Mouse (Mus musculus): ENCODE data around the gene Bmp15.

Gene Bmp15

DNA sequence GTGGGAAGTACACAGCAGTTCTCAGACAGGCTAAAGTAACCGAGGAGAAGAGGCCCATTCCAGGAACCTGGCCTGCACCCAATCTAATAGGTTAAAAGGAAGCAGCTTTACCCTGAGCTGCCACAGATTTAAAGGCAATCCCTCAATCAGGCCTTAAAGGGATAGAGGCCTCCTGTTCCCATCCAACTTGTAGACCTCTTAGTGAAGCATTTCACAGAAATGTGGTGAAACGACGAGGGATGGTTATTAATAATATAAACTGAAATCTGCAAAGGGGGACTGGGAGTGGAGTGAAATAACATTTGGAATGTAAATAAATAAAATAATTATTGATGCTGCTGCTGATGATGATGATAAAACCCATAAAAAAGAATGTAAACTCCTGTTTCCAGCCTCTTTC is at the start of gene Bmp15:
TSS of gene Bmp15 (minus strand) at position 101 of the 400 bp plus-strand sequence.
- DNase-seq: no peak

DNA sequence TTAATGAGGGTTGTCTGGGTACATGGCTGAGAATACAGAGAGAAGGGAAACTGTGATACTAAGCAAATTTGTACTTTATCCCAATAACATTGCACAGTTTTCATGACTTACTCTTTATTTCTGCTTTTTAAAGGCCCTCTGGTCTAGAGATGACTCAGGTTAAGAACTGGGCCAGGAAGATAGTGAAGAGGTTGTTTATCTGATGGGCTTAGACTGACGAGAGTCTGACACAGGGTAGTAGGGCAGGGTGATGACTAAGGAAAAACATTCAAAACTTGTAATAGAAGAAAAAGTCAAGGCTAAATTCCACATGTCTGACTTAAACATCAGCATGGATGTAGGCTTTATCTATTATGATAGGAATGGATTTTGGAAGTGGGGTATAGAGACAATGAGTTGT is 48.3 kb upstream of the Bmp15 start:
- no peak for DNase-seq

DNA sequence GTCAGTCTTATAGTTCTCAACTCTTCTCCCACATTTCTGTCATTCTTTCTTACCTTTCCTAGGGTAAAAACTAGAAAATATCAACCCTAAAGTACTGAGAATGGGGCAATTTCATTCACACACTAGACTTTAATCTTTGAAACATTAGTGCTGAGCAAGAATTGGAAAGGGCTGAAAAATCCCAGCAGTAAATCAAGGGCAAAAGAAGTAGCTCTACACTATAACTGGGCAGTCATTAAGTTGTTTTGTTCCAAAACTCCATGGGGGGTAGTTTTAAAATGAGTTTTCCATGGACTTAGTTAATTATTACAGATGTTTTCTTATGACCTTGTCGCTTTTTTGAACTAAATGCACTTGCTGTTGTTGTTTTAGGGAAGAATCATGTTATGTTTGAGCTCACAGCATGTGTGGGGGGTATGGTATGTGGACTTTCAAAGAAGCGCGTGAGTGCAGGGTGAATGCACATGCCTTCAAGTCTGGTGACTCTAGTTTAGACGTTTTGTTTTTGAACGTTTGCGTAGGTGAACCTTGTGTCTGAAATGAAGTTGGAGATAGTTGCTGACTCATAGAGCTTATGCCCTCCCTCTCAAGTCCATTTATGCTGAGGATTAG is 37.1 kb upstream of the Bmp15 start:
- DNase-seq: no peak

DNA sequence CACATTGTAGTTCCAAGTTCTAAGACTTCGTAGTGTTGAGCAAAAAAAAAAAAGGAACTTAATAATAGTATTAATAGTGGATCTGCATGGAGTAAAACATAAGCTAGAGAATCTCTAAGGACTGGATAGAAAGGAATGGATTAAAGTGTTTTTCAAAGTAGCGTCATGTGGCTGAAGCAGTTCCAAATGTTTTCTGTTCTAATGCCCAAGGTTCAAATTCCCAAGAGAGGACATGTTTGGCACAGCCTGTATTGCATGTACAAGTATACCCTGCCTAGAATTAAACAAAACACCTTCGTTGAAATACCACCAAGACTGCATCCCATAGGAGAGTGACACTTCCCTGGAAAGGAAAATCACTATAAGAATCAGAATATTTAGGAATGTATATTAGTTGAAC is 36.4 kb upstream of the Bmp15 start:
- no peak for DNase-seq

DNA sequence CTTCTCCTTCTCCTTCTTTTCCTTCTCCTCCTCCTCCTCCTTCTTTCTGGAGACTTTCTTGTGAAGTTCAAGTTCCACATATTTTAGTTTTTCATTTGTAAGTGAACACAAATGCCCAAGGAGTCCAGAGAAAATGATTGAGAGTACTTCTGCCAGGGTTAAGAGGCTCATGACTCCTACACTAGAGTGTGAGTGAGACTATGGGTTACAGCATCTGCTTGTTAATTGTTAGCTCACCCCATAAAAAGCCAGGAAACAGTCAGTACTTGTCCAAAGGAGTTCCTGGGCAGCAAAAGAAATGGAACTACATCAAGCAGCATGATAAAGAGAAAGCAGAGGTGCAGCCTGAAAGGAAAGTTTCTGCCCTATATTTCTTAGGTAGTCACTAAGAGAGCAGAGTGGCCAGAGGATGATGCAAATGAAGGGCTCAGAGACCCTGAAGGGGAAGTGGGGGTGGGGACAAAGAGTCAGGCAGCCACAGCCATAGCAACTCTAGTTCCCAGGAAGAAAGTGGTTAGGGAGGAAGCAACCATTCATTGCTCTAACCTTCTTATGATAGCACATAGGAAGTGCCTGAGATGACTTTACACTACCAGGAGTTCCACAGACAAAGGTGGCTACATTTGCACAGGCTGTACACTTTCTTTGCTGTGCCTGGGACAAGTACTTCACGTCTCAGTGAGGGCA is 24.9 kb upstream of the Bmp15 start:
- no peak for DNase-seq

DNA sequence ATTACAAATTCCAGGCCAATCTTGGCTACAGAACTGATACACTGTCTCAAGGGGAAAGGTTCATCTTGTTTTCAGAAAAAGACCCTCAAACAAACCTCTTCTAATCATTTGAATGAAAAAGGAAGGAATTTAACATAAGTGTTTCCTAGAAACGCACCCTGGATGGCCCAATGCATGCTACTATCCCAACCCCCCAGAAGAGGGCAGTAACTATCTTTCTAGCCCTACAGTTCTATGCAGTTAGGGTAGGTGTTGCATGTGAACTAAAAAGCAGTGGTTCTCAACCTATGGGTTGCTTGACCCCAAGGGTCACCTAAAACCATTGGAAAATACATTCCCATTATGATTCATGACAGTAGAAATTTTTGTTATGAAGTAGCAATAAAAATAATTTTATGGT is 3.5 kb upstream of the Bmp15 start:
- DNase-seq: no peak

DNA sequence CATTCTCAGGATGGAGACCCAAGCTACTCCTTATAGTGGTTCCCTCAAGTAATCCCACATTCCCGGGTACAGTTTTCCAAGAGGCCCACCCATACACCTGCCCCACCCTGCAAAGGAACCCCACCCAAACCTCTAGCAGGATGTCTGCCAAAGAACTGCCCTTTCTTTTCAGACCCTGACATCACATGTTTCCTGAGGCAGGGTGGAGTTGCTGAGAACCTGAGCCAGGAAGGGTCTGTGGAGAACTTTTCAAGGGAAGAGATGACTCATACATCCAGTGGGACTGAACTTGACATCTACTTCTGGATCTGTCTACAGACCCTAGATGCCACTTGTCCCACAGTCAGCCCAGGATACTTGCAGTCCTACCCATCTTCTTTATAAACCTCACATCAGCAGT is 2.8 kb downstream of the Bmp15 start:
- no peak for DNase-seq
